Mouse (Mus musculus) liver, postnatal 0 days (tissue): ENCODE measurements around the gene Myo1g.

Source experiments
- CTCF ChIP-seq: sonication (generic); IDR thresholded peaks from 2 replicates; pipeline ENCODE4 v1.5.1; 2016; ENCODE audit warnings: antibody characterized with exemption, low read depth
- EP300 ChIP-seq: IDR thresholded peaks from 2 replicates; pipeline ENCODE4 v1.6.1; 2016; ENCODE audit warnings: antibody characterized with exemption, low read depth, mild to moderate bottlenecking

DNA sequence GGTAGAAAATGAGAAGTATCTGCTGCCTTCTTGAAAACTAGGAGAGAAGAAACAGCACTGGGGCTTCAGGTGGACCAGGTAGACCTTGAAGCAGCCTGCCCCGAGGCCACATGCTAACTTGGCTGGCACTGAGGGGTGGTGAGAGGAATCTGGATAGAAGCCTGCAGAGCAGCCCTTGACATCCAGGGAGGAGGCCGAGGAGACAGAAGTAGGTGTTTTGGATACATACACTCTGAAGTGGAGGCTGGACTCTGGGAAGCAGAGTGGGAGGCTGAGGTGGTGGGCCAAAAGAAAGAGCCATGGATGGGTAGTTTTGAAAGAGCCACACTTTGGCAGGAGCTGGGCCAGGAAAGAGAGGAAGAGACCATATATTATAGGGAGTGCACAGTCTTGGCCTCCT lies 41.5 kb downstream of the Myo1g start:
- no peak for TF ChIP-seq CTCF
- TF ChIP-seq EP300, result no peak
